Mouse (Mus musculus) spleen, postnatal 36 days (tissue): ENCODE measurements around the gene Cntnap2.

Experiments
- DNase-seq, 2 experiments: peaks; one replicate each; pipeline ENCODE4 v3.0.0; 2022; ENCODE audit warnings: low spot score in 2 of 2, mixed read lengths in 1 of 2

The Cntnap2 gene

DNA sequence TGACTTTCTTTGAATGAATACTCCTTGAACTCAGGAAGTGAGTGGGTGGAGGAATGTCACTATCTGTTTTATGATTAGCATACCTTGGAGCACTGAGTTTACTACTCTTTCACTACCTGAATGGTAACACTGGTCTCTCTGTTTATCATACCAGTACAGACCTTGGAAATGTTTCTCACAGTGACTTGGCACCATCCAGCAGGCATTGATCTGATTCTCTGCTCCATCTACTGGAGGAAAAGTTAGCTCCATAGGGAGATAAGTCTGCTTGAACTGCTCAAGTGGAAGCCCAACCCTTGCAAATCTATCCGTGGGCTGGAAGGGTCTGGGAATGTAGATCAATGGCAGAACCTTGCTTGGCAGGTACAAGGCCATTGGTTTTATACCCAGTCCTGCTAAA, 2235.3 kb downstream of the Cntnap2 start:
- DNase-seq = no peak

DNA sequence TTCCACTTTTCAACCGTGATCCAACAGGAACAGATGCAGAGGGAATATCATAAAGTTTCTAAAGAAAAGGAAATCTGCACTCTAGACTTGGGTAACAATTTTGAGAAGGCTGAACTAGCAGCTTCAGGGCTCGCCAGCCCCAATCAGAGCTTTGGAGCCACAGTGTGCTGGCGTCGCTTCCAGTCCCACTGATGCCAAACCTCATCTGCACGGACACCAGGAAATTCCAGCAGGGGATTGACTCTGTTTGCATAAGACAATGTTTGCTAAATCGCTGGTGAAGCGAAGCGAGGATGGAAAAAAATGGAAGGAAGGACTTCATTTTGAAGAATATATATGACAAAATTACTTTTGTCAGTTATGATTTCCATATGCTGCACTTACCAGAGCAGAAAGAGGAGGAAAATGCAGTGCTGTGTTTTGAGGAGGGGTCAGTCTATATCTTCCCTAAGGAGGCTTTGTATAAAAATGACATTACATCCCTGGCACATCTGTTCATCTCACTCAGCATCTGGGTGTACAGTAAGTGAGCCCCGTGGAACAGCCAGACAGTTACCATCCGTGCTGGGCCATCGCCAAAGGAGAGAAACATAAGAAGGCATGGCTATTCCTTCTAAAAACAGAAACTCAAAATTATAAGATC, 2245.8 kb downstream of the Cntnap2 start:
- no peak for DNase-seq

DNA sequence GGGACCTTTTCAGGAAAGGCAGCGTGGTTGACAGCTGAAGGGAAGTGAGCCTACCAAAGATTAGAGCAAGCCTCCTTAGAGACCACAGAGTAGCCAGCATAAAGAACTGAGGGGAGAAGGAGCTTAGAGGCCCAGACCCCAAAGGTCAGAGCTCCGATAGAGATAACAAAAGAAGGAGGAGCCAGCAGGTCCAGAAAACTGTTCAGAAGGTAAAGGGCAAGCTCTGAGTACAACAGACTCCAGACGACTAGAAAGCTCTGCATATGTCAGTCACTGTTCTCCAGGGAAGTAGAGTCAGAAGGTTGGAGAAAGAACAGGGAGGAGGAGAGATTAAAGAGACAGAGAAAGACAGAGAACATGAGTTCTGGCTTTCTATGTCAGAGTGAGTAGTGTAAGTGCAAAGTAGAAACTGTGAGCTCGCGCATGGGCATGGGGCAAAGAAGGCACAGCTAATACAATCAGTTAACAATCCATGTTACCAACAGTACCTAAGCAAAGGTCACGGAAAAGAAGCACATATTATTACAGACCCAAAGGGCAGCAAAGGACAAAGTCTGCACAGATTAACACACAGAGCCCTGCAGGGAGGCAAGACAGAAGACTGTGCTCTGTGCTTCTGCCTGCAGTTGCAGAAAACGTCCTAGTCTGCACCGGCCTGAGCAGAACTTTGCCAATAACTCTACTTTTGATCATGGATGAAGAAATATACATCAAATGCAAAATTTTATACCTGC, 2247.1 kb downstream of the Cntnap2 start:
- DNase-seq = no peak

DNA sequence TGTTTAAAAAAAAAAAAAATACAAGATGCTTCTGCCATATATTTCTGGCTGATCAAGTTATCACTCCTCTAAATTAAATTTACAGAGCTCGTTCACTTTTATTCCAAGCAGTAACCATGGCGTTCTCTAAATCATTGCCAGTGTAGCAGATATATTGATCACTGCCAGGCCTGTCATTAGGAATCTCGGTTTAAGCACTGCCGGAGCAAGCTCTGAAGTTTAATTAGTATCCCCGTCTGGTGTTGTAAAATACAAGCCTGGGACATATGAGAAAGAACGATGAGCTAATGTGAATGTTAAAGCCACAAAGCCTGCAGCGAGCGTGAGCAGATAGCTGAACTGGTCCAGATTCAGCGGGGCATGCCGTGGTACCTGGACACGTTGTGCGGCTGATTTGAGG, 2247.8 kb downstream of the Cntnap2 start:
- DNase-seq = no peak

DNA sequence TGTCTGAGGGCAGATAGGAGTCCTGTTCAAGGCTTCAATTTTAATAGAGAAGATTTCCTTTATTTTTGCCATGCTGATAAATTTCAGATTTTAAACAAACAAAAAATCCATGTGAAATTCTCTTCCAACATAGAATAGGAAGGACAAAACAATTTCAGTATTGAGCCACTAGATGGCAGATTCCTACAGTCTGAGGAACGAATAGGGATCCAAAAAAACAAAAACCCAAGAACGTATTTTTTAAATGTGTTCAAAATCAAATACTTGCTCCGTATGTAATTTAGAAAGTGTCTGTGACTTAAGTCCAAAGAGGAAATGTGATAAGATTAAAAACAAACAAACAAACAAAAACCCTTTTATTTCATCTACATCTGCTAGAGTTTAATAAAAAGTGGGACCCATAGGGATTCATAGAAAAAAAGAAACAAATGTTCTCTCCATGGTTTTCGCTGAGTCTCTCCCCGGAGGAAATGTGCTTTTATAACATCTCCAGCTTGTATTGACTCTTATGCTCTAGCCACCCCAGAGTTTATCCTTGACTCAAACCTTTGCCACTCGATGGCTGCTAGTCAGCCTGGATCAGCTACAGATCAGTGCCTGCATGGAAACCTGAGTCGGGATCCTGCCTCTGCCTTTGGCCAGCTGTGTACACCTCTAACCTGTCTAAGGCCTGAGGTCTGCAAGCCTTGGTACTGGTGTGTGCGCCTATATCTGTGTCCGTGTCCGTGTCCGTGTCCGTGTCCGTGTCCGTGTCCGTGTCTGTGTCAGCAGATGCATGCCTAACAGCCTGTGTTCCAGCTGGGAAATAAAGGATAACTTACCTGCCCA, 2255.6 kb downstream of the Cntnap2 start:
- DNase-seq = peak in 1 of 2 experiments; percentile 11

DNA sequence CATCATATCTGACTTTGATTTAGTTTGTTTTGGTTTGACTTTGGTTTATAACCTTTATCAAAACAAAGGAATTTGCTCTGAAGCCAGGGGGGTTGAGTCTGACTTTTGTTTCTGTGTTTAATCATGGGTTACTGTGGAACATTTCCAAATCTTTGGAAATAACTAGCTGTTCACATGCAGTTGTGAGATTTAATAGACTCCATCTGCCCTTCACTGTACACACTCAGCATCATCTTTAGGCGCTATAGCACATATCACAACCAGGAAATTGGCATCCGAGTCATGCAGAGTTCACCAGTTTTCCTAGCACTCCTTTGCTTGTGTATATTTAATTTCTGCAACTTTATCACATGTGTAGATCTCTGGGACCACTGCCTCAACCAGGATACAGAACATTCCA, 2256.3 kb downstream of the Cntnap2 start:
- no peak for DNase-seq

DNA sequence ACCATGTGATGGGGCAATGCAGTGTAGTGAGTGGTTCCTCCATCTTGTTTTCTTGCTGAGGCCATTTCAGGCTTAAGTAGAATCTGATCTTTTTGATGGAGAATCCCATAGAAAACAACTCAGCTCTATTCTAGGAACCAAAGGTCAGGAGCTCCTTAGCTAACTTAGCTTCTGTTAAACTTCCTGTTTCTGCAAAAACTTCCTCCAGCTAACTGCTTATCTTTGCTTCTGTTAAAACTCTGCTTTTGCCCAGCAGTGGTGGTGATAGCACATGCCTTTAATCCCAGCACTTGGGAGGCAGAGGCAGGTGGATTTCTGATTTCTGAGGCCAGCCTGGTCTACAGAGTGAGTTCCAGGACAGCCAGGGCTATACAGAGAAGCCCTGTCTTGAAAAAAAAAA, 2258.1 kb downstream of the Cntnap2 start:
- no peak for DNase-seq

DNA sequence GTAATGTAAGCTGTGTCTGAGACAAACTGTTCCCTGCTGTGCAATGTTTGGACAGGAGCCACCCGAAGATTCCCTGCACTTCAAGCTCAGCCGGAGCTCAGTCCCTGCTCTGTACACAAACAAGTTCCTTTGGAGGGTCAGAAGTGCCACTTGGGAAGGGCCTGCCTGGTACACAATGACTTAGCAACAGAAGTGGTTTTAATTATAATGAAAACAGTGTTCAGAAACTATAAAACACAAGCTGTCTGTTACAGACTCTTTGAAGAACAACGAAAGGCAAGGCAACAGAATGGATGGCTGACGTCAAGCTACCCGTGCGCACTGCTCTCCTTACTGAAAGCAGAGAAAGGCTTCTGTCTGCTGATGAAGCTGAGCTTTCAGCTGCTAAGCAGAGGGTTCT, 2259.5 kb downstream of the Cntnap2 start:
- no peak for DNase-seq

DNA sequence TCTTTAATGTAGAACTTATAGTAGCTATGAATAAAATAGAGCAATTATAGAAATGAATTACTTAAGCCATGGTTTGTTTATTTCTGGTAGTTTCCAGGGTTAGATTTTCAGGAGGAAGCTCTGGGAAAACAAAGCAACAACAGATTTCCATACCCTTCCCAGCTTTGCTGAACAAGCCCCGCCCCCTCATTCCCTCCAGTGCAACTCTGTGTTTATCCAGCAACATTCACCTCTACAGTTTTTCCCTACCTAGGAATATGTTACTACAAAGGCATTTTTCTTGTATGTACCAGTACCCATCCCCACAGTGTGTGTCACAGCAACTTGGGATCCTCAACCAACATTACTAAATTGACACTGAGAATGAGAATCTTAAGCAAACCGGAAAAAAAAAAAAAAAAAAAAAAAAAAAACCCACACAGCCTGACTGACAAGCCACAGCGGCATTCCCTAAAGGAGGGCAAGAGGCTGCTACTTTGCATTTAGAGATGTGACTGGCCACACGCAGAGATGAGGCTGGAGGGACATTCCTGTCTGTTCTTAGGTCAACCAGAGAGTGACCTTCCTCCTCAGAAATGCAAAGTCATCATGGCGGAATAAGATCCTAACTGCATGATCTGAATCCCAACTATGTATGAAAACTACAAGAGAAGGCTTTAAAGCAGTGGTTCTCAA, 2260.3 kb downstream of the Cntnap2 start:
- DNase-seq = no peak

DNA sequence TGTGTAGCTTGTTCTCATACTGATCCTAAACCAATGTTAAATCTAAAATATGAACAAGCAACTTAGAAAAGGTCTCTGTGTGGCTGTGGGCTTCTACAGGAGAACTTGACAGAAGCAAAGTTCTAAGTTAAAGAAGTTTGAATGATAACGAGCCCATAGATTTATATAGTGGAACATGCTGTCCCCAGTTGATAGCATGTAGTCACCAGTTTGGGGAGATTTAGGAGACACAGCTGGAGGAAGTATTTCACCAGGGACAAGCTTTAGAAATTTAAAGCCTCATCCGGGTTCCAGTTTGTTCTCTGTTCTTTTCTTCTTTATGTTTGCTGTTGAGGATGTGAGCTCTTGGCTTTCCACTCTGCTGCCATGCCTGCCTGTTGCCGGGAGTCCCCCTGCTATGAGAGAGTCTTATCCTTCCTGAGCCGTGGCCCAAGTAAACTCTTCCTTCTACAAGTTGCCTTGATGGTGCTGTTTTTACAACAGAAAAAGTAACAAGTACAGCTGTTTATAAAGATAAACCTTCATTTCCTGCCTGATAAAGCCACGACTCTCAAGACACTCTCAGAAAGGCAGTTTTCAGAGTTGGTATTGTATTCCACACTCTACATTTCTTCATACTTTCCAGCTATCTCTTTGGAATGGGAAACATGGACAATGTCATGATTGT, 2264.1 kb downstream of the Cntnap2 start:
- DNase-seq = no peak

DNA sequence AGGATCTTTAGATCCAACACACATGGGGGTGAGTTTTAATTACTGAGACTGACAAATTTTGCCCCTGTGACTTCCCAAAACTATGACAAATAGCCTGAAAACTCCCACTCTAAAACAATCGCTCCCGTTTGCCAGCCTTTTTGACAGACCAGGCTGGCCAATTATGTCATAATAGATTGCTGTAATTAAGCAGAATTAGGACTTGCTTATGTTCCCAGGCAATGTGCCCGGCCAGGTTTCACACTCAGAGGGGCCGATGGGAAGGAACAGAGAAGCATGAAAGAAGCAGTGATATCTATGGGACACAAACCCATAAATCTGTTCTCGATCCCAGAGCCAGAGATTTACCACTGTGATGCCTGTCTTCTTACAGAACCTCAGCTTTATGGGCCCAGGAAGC, 2264.7 kb downstream of the Cntnap2 start:
- DNase-seq = no peak

DNA sequence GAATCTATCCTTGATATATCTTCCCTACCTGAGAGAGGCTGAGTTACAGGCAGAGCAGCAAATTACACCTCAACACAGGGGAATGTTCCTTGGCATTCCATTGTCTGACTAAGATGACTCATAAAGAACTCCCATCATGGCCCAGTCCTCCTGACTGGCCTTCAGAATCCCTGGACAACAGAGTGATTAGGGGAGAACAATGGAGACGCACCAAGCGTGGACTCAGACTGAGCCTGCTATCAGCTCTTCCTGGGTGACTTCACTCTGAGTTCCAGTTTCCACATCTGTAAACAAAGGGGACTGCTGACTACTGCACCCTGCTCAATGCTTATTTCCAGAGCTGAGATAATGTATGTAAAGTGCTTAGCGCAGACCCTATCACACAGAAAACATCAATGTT, 2269.1 kb downstream of the Cntnap2 start:
- DNase-seq = no peak

DNA sequence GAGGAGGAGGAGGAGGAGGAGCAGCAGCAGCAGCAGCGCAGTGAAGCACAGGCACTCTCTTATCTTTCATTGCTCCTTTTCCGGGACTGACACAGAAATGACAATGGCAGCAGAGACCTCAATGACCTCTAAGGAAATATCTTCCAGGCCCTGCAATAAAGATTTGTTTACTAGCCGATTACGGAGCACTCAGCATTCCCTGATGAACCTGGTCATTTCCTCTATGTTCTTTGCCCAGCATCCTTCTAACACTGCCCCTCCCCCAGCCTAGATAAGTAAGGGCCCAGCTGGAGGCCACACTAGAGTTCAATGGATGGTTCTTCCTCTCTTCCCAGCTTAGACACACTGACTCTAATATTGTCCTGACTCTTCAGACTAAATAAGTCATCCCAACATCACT, 2270.1 kb downstream of the Cntnap2 start:
- DNase-seq = no peak

DNA sequence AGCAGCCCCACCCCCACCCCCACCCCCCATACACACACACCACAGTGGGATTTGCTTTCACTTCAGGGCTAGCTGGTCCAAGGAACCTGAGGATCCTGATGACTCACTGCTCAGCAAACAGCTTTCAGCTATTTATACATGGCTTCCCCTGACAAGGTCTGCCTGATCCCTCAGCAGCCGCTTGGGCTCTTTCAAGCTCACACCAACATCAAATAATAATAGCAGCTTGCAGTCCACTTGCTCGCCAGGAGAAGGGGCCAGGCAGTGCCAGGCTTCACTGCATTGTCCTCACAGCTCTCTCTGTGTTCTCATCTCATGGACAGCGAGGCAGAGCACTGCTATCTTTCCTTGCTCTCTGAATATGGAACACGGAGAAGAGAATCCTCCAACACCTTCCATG, 2273.9 kb downstream of the Cntnap2 start:
- DNase-seq = no peak

DNA sequence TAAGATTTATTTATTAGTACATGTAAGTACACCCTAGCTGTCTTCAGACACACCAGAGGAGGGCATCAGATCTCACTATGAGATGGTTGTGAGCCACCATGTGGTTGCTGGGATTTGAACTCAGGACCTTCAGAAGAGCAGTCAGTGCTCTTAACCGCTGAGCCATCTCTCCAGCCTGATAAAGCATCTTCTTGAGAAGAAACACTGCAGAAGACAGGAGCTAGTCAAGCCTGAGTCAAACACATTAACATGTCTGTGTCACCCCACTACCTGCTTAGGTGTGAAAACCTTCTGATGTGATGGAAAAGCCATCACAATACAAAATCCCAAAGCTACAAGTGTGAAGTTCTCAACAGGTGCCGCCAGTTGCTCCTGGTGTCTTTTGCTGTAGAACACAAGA, 2275.2 kb downstream of the Cntnap2 start:
- no peak for DNase-seq

DNA sequence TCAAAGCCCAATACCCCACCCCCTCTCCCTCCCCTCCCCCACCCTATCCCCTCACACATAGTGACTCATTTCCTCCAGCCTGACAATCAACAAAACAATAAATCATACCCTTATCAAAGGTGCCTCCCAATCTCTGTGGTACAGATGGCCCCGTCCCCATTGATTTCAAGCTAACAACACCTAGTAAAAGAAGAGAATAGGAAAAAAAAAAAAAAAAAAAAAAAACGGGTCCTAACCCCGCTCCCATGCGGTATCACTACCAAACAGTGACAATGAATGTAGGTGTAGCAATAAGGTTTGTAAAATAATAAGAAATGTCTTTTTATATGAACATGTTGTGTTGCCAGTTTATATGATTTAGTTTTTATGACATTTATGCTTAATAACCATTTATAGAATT, 2278.1 kb downstream of the Cntnap2 start:
- DNase-seq = no peak

DNA sequence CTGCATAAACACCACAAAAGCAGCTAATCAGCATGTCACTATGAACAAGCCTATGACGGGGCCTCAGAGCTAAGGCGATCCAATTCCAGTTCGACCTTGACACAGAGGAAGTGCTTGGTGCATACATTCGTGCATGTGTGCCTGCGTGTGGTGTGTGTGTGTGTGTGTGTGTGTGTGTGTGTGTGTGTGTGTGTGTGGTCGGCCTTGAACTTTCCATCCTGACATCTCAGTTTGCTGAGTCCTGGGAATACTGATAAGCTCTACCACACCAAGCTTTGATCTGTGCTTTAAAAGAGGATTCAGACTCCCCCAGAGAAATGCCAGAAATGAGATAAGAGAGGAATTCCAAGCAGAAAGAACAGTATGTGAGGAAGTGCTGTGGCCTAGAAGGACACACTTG, 2279.0 kb downstream of the Cntnap2 start:
- DNase-seq = no peak

DNA sequence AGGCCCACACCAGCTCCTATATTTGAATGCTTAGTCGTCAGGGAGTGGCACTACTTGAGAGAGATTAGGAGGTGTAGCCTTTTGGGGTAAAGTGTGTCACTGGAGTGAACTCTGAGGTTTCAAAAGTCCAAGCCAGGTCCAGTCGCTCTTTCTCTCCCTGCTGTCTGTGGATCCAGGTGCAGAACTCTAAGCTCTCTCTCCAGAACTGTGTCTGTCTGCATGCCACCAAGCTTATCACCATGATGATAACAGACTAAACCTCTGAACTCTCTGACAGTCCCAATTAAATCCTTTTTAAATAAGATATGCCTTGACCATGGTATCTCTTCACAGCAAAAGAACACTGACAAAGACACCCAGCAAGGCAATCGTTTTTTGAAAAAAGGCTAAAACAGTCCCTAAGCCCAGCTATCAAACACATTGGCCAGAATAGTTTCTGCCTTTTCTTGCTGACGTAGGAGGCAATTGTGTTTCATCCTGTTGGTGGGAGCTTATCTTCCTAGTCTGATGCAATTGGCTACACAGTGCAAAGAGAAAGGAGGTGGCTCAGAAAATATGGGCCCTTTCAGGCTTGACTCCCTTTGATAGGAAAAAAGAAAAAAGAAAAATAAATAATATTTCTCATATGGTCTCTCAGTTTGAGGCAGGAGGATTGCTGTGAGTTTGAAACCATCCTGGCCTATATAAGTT, 2281.8 kb downstream of the Cntnap2 start:
- DNase-seq = no peak

DNA sequence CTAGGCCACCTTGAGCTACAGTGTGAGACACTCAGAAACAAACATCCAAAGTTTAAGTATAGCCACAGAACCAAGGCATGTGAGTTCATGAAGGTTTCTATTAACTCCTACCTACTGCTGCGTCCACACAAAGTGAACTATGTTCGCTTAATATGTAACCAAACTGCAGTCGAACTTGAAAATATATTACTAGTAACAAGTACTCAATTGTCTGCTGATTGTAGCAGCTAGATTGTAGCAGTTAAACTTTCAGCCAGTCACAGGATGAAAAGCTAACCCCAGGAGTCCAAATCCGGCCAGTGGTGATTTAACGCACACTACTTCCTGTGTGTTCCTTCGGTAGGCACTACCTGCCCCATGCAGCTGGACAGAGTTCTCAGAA, 2282.3 kb downstream of the Cntnap2 start:
- no peak for DNase-seq

DNA sequence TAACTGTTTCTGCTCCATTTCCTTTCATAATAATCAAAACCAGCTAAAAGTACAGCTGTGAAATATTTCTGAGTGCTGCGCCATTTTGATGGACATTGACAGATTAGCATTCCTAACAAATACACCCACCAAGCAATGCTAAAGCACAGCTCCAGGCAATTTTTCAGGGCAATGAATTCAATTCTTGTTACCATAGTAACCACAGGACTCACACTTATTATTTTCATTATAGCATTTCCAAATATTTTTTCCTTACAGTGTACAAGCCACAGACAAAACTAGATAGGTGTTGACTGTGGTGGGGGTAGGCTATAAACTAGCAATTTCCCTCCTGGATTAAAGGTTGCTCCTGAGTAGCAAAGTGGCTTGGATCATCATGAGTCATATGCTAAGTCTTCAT, 2284.1 kb downstream of the Cntnap2 start:
- no peak for DNase-seq

DNA sequence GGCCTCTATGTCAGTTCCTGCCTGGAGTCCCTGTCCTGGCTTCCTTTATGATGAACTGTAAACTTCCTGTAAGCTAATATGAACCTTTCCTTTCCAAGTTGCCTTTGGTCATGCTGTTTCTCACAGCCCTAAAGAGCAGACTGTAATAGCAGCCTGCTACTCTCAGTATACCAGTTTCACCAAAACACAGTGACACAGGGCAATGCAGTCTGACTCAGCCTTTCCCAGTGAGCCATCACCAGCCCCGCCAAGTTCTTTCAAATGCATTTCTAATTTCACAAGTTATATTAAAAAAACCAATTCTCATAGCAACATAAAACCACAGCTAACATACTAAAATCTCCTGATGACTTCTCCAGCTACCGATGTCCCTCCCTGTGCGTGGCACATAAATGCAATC, 2285.5 kb downstream of the Cntnap2 start:
- DNase-seq = no peak
